Mouse (Mus musculus) small intestine, adult 2 months (tissue): ENCODE results near the gene Pbx2. TPM values are rescaled to one million over a fixed set of nuclear protein-coding genes. Genes with fewer than 3 reads are reported as not detected.
A peak's percentile ranks its signal among the peaks of the same experiment; 100 is the strongest.

Experiments
- H3K27ac ChIP-seq: fragments of 200-500 bp; 2 replicates; pipeline ENCODE4 v1.5.1; 2012; ENCODE audit warnings: low read depth, low read length, control low read depth, inconsistent platforms; ENCODE audit not compliant: insufficient read depth
- H3K27me3 ChIP-seq: fragments of 200-500 bp; 2 replicates; pipeline ENCODE4 v1.6.1; 2012; ENCODE audit warnings: mild to moderate bottlenecking, moderate library complexity, low read length, inconsistent platforms; ENCODE audit not compliant: control insufficient read depth, insufficient read depth
- H3K36me3 ChIP-seq: fragments of 200-500 bp; 2 replicates; pipeline ENCODE4 v1.6.1; 2012; ENCODE audit warnings: mild to moderate bottlenecking, low read length, control low read depth, inconsistent platforms; ENCODE audit not compliant: control insufficient read depth, insufficient read depth
- H3K4me1 ChIP-seq: fragments of 200-500 bp; 2 replicates; pipeline ENCODE4 v1.6.1; 2012; ENCODE audit warnings: low read length, inconsistent platforms, mixed read lengths; ENCODE audit not compliant: control insufficient read depth, insufficient read depth, insufficient read length
- H3K4me3 ChIP-seq: fragments of 200-500 bp; 2 replicates; pipeline ENCODE4 v1.5.1; 2012; ENCODE audit warnings: low read depth, mild to moderate bottlenecking, control low read depth, inconsistent platforms, low read length, moderate library complexity
- CTCF ChIP-seq: fragments of 200-500 bp; IDR thresholded peaks from 2 replicates; pipeline ENCODE4 v1.5.1; 2012; ENCODE audit warnings: low read depth, mild to moderate bottlenecking, control low read depth, inconsistent platforms, low read length, moderate library complexity, mixed read lengths; ENCODE audit not compliant: insufficient replicate concordance, insufficient read length; ENCODE audit errors: extremely low read depth
- POLR2A ChIP-seq: fragments of 200-500 bp; IDR thresholded peaks from 2 replicates; pipeline ENCODE4 v1.6.1; 2012; ENCODE audit warnings: low read depth, mild to moderate bottlenecking, control low read depth, inconsistent platforms, low read length, moderate library complexity
- WGBS: fragments of 180-500 bp; shearing (Covaris S2); methylation state at CpG from one replicate; pipeline ENCODE4 v1.1.7; 2018; 5-methylcytosine and 5-hydroxymethylcytosine counted together
- polyA plus RNA-seq: library from polyadenylated mRNA; depleted of rRNA; stranded (reverse); fragments of >200 nt; gene quantifications from 2 replicates; pipeline ENCODE4 v1.2.3, GENCODE M21; 2012

Pbx2 gene
- polyA plus RNA-seq, 1 experiment, result 32.2 TPM

DNA sequence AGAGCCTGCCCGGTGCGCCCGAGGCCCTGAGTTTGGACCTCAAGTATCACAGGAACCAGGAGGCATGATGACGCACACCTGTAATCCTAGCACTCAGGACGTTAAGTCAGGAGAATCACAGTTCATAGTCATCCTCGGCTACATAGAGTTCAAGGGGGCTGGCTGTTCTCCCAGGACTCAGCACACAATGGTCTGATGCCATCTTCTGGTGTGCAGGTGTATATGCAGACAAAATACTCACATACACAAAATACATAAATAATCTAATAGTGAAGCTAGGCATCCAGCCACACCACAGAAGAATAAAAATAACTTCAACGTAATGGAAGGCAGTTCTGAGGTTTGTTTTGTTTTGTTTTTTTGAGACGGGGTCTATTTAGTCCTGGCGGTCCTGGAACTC is 32.1 kb downstream of the Pbx2 start:
- TF ChIP-seq POLR2A (no peak), CTCF (no peak)
- no peaks in the 10 kb centered on the region for H3K27me3 ChIP-seq
- peaks cover 12% of the 10 kb centered on the region for H3K36me3 ChIP-seq
- peaks cover 4% of the 10 kb centered on the region for H3K4me1 ChIP-seq
- no peak overlapping the region for H3K27ac ChIP-seq
- WGBS, result 83% methylated on average over 9 of the region's 9 CpGs
- no peak overlapping the region for H3K4me3 ChIP-seq

DNA sequence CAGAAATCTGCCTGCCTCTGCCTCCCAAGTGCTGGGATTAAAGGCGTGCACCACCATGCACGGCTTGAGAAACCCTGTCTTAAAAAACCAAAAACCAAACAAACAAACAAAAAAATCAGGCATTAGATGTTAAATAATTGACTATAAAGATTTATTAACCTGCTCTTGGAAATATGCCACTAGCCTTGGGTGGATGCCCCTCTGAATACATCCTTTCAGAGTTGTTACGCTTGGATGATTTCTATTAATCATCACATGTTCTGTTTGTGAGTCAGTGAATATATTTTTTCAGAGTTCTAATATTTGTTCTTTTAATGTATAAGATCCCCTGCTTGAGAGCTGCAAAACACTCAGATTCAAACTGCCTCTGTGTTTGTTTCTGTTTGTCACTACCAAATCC is 33.9 kb downstream of the Pbx2 start:
- peaks cover 12% of the 10 kb centered on the region for H3K36me3 ChIP-seq
- TF ChIP-seq CTCF (no peak), POLR2A (no peak)
- H3K27me3 ChIP-seq, result no peaks in the 10 kb centered on the region
- H3K4me3 ChIP-seq, result no peak overlapping the region
- 89% methylated on average over 3 of the region's 3 CpGs for WGBS
- H3K27ac ChIP-seq, result no peak overlapping the region
- peaks cover 2% of the 10 kb centered on the region for H3K4me1 ChIP-seq

DNA sequence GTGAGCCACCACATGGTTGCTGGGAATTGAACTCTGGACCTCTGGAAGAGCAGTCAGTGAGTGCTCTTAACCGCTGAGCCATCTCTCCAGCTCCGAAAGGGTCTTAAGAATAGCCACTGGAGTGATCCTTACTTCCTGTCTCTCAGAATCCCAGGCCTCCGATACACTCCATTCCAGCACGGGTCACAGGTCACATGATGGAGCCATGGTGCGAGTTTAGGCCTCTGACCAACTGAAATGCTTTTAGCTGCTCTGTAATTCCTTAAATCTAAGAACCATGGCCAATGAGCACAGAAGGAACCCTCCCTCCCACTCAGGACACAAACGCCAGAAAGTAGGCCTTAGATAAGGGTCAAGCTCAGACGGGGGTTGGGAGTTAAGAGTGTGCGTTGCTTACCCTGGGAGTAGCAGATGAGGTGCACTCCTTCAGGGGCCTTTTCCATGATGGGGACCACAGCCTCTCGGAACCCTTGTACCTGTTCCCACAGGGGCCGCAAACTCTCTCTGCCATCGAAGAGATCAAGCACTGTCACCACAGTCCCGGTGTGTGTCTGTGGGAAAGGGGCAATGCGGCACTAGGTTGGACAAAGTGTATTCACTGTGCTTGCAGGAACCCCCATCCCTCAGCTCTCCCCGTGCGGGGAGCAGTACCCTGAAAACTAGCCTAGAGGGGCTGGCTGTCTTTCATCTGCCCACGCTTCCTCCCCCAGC is 35.2 kb downstream of the Pbx2 start:
- peaks cover 12% of the 10 kb centered on the region for H3K36me3 ChIP-seq
- peaks cover 11% of the 10 kb centered on the region for H3K27me3 ChIP-seq
- peaks cover 6% of the 10 kb centered on the region for H3K4me1 ChIP-seq
- H3K27ac ChIP-seq, result no peak overlapping the region
- no peak for TF ChIP-seq CTCF
- no peak for TF ChIP-seq POLR2A
- WGBS, result 53% methylated on average over 16 of the region's 16 CpGs
- peak overlapping the region; percentile 74 for H3K4me3 ChIP-seq

DNA sequence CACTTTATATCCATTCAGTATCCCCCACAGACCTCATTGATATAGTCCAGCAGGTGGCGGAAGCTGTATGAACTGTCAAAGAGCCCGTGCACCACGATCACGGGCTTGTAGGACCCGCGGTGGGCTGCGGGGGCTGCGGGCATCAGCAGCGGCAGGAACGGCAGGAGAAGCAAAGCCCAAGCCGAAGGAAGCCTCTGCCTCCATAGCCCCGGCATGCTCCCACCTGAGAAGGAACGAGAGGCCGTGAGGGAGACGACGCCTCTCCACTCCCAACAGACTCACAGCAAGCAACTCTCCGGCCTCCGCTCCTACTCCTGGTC is 35.7 kb downstream of the Pbx2 start:
- WGBS, result 2% methylated on average over 18 of the region's 18 CpGs
- TF ChIP-seq CTCF (peak; percentile 19; the same call in 1 of the 2 replicates), POLR2A (no peak)
- Histone ChIP-seq H3K4me3 (peak overlapping the region; percentile 74), H3K27ac (peak overlapping the region; percentile 55), H3K36me3 (peaks cover 10% of the 10 kb centered on the region), H3K4me1 (peaks cover 10% of the 10 kb centered on the region), H3K27me3 (peaks cover 14% of the 10 kb centered on the region)

DNA sequence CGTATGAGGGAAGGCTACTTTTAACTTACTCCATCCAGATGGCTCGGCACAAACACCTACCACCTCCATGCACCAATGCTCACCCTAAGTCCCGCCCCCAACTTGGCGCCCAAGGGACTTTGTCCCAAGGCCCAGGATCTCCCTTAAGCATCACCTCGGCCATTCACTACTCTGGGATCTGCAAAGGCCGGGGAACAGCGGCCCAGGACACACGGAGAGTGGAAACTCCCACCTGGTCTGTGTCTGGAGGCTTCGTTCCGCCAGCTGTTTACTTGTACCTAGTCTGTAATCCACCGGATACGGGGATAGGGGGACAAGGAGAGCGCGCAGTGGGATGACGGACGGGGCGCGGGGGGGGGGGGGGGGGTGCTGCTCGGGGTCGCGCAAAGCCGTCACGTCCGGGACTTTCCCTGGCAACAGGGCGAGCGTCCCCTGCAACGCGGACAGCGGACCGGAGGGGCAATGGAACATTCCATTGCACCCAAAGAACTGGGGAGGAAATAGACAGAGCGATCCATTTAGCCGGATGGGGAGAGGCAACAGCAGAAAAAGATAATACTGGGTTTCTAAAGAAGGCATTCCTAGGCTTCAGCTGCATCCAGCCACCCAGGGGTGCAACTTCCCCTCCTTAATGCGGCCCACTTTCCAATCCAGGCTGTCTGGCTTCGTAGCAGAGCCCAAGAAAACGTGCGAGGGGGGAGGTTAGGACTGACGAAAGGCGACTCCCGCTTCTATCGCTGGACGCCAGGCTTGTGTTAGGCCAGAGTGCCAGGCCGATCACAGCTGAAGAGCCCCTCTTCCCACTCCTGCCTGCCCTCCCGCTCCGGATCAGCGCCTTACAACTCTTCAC is 36.3 kb downstream of the Pbx2 start:
- Histone ChIP-seq H3K36me3 (peaks cover 7% of the 10 kb centered on the region), H3K4me1 (peaks cover 13% of the 10 kb centered on the region), H3K4me3 (peak overlapping the region; percentile 74), H3K27ac (peak overlapping the region; percentile 89), H3K27me3 (peaks cover 14% of the 10 kb centered on the region)
- peak; percentile 31; the same call in 1 of the 2 replicates for TF ChIP-seq POLR2A
- TF ChIP-seq CTCF, result no peak
- 1% methylated on average over 43 of the region's 45 CpGs for WGBS

DNA sequence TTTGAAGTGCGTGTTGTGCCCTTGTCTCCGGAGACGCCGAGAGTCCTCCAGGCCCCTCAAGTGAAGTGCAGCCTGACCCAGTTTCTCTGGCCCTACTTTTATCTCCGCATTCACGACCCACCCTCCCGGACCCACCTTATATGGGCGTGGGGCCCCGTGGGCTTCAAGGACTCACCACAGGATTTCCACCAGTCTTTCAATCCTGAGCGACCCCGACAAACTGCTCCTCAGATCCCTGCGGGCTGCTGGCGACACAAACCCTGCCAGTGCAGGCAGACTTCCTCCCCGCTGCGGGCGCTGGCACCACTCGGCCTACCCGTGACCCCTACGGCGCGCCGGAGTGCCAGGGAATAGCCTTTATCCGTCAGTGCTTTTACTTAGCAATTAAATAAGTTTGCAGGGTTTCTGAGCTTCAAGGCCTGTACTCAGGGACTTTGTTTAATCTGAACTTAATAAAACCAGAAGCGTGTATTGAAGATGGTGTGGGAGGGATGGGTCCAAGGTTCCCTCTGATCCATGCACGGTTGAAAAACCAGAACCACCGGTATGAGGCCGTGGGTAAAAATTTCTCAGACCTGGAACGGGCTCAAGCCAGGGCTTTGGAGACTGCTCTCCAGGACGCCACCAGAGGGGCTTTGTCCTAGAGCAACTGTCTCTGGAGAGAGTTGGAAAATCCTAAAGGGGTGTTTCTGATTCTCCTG is 37.0 kb downstream of the Pbx2 start, which contains the start of gene Ppt2:
Ppt2 (minus strand) TSS at position 568 of the 701 bp plus-strand sequence.
- Histone ChIP-seq H3K27ac (peak within 1 kb of the TSS; percentile 89), H3K36me3 (no peaks in the 10 kb centered on the region; the same call in 1 of the 2 replicates), H3K4me3 (peak within 1 kb of the TSS; percentile 74), H3K27me3 (peaks cover 14% of the 10 kb centered on the region), H3K4me1 (peaks cover 13% of the 10 kb centered on the region)
- TF ChIP-seq POLR2A, result 0 out of 2 replicates have a peak, but pooled peaks have one; percentile 29
- no peak for TF ChIP-seq CTCF
- 3% methylated on average over 29 of the region's 29 CpGs for WGBS

DNA sequence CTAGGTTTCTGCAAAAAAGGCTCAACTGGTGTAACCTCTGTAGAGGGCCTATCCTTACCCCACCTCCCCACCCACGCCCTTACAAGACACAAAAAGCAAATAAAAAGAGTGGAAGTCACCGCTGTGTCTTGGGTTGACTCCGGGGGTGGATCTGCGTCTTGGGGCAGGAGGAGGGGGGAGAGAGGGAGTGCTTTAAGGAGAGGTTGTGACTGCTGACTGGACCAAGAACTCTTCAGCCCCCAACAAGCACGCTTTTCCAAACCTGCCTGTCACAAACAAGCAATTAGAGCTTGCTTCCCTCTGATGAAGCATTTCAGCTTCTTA is 37.5 kb downstream of the Pbx2 start:
- TF ChIP-seq CTCF (no peak), POLR2A (no peak)
- Histone ChIP-seq H3K27me3 (peaks cover 14% of the 10 kb centered on the region), H3K4me1 (peaks cover 13% of the 10 kb centered on the region), H3K36me3 (no peaks in the 10 kb centered on the region; the same call in 1 of the 2 replicates), H3K4me3 (peak overlapping the region; percentile 74; the same call in 1 of the 2 replicates), H3K27ac (peak overlapping the region; percentile 89)
- 14% methylated on average over 5 of the region's 5 CpGs for WGBS
